Mouse (Mus musculus) hematopoietic stem cell, adult 5-6 weeks (primary cell): ENCODE results near the gene Mtmr11. TPM values are rescaled to one million over a fixed set of nuclear protein-coding genes. Genes with fewer than 3 reads are reported as not detected.
"Not testable (repeated sequence)": the region's sequence is repeated elsewhere in the genome, so short reads cannot be mapped to it uniquely, and the experiment has no call there.

ENCODE experiments used
- ATAC-seq, 2 experiments: fragments of 125-278 bp in 1 of 2; replicated peaks in 1 of 2; 2 replicates each; pipeline ENCODE4 v1.8.0; 2016 to 2017; ENCODE audit warnings: inconsistent platforms in 2 of 2, mild to moderate bottlenecking in 2 of 2, moderate number of reproducible peaks in 2 of 2, low read depth in 1 of 2, moderate TSS enrichment in 1 of 2; ENCODE audit not compliant: low FRiP score in 2 of 2, poor library complexity in 2 of 2, severe bottlenecking in 2 of 2, insufficient read depth in 1 of 2, low TSS enrichment in 1 of 2
- total RNA-seq: library from RNA; stranded (forward); fragments of 172-1452, 232-1000 nt; gene quantifications from 2 replicates; pipeline ENCODE4 v1.2.3, GENCODE M21; 2017

The Mtmr11 gene
- total RNA-seq, 1 experiment from 2014 or later, result not detected

DNA sequence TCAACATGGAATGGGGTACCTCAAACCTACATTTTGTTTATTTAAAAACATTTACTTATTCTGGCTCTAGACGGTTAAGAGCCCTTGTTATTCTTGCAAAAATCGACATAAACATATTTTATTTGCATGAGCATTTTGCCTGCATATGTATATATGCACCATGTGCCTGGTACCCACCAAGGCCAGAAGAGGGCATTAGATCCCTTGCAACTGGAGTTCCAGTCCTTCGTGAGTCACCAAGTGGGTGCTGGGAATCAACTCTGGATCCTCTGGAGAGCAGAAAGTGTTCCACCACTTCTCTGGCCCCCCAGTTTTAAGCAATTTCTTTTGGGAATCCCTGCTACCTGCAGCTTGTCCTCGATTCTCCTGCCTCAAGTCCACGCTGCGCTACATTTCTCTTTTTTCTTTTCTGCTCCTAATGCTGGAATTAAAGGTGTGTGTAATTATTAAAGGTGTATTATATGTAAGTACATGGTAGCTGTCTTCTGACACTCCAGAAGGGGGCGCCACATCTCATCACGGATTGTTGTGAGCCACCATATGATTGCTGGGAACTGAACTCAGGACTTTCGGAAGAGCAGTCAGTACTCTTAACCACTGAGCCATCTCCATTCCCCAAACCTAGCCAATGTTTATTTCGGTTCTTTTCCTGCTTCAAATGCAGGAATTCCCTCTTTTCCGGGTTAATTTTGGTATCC lies 34.0 kb downstream of the Mtmr11 start:
- no peak for ATAC-seq

DNA sequence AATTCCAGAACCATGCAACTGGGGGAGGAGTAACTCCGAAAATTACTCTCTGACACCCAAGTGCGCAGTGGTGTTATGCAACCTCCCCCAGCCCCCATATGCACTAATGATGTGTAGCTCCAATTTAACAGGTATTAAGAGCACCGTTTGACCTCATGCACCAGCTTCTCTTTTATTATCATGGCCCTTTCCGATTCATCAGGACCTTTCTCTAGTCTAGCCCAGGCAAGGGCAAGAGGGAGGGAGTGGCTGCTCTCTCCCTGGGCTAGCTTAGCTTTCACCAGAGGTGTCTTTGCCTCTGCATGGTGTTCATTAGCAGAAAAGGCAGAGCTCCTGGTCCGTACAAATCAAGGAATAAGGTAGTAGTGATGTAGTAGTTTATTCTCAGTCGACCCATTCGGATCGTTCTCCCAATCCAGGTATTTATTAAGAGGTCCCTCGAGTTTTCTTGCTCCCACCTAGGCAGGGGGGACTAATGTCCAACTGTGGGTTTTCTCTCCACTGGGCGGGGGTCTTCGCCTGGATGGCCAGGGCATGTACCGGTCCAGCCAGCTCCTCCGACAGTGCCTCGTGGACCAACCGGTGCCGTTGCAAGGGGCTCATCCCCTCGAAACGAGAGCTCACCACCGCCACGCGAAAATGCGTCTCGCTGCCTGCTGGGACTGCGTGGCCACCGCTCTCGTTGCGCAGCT lies 34.8 kb downstream of the Mtmr11 start:
- ATAC-seq, result no peak

DNA sequence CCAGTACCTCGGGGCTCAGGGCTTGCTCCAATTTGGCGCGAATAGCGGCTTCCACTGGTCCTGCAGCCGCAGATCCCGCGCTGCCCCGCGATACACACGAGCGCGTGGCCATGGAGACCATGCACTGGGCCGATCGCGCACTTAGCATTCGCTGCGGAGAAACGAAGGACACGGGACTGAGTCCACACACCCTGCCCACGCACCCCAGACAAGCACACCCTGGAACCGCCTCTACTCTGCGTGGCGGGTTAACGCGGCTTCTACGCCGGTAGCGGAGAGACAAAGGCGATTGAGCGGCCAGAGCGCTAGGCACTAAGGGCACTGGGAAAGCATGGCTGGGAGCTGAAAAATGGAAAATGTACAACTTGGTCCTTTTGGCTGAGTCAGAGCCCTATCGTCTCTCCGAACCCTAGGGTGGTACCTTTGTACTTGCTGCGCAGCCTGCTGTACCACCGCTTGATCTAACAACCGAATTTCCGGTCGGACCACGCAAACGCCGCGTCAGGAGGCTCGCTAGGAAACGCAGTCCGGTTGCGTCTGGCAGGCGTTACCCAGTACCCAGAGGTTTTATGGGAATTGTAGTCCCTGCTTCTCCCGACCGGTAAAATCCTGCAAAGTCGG lies 35.4 kb downstream of the Mtmr11 start:
- peak; percentile 80 to 86 for ATAC-seq

DNA sequence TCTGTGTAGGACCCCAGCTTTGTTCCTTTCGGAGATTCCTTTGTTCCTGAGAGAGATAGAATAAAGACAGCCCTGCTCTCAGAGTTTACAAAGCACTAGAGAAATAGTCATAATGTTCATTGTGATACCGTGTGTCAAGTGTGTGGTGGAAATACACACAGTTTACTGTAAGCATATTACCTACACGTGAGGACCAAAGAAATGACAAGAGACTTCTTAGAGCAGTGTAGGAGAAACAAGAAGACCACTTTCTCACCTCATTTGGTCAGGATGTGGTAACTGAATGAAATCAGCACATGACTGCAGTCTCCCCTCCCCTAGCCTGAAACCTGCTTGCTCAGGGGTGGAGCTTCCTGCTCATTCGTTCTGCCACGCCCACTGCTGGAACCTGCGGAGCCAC lies 36.4 kb downstream of the Mtmr11 start:
- ATAC-seq, result peak; percentile 50 to 66

DNA sequence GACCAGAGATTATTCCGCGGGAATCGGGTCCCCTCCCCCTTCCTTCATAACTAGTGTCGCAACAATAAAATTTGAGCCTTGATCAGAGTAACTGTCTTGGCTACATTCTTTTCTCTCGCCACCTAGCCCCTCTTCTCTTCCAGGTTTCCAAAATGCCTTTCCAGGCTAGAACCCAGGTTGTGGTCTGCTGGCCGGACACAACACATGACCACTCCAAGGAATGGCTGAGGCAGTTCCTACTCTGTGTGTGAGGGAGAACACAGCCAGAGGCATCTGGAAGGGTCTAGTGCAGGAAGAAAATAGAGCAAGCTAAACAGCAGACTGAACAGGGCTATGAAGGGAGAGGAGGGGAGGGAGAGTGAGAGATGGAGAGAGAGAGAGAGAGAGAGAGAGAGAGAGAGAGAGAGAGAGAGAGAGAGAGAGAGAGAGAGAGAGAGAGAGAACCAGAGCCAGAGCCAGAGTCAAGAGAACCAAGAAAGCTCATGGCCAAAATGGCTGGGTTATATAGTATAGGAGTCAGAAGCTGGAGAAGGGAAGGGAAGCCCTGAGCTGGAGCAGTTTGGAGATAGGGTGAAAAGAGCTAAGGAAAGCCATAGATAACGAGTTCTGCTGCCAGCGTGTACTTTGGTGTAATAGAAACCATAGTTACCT lies 36.9 kb downstream of the Mtmr11 start:
- ATAC-seq, result not testable (repeated sequence)

DNA sequence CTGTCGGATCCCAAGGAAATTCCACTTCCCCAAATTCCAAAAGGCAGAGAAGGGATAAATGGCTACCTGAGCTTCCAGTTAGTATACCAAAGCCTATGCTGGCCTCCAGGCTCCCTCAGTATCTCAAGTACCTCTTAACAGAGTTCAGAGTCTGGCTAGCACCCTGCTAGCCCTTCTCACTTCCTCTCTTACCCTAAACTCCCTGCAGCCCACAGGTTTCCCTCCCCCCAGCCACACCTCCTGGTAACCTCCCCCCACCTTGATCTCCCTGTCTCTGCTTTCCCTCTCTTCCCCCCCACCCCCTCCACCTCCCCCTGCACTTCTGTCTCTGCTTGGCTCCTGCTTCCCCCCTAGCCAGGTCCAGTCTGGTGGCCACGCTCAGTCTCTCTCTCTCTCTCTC lies 37.9 kb downstream of the Mtmr11 start:
- ATAC-seq, result no peak

DNA sequence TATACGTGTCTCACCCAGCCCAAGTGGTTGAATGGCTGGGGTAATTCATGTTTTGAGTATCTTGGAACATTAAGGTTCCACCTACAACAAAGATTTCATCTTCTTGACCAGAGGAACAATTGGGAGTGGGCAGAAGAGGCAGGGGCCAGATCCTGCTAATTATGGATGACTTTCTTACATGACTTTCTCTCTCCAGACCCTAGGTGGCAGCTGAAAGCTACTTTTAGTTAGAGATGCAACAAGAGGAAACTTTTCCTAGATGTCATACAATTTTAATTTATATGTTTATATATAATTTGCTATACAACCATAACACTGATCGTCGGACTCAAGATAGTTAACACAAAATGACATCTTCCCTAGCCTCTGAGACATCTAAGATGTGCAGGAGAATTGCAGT lies 46.0 kb downstream of the Mtmr11 start:
- no peak for ATAC-seq

DNA sequence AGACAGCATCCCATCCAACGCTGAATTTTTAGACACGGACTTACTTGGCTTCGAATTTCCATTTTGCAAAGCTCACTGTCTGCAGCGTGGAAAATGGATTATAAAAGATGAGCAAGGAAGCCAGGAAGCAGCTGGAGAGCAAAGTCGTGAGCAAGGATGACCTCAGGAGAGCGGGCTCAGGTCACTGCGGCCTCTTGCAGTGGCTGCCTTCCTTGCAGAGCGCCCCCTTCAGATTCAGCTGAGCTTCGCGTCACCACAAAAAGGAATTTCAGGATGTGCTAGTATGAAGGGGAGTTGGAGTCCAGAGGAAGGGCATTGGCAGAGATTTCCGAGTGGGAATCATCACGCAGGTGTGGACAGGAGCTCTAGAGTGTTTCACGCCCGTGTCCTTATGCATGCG lies 47.4 kb downstream of the Mtmr11 start:
- no peak for ATAC-seq

DNA sequence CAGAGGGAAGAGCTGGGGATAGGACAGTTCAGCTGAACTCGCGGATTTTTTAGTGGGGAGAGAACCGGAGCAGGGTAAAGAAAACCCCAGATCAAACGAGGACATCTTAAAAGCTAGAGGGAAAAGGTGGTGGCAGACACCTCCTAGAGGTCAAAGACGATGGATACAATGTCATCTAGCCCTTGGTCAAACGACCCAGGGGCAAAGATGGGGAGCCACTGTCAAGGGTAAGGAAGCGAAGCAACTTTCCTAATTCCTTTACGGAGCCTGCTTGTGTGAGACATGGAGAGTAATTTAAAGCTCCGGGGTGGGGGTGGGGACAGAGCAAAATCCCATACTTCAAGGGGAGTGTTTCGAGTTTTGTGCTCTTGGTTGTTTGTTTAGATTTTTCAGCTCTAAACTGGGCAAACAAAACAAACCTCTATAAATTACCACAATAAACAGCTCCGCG lies 57.4 kb downstream of the Mtmr11 start:
- ATAC-seq, result peak; percentile 2 to 19; a peak in 1 of 4 replicates

DNA sequence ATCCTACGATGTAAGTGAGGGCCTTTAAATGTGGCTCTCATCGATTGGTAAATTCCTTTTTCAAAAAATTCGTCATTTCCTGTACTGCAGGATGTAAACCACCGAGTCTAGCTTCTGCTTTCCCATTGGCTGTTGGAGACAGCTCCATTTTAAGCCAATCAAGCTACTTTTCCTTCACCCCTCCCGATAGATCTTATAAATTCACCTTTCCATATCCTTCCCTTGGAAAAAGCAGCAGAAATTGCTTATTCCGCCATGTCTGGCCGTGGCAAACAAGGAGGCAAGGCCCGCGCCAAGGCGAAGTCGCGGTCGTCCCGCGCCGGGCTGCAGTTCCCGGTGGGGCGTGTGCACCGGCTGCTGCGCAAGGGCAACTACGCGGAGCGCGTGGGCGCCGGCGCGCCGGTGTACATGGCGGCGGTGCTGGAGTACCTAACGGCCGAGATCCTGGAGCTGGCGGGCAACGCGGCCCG lies 57.9 kb downstream of the Mtmr11 start, which contains the start of the genes Bola1 and Hist2h2ab:
Gene Bola1 (minus strand): TSS at position 49 of the 470 bp plus-strand sequence.
Gene Hist2h2ab (plus strand): TSS at position 205 of the 470 bp plus-strand sequence.
- peak; percentile 57 to 68 for ATAC-seq

DNA sequence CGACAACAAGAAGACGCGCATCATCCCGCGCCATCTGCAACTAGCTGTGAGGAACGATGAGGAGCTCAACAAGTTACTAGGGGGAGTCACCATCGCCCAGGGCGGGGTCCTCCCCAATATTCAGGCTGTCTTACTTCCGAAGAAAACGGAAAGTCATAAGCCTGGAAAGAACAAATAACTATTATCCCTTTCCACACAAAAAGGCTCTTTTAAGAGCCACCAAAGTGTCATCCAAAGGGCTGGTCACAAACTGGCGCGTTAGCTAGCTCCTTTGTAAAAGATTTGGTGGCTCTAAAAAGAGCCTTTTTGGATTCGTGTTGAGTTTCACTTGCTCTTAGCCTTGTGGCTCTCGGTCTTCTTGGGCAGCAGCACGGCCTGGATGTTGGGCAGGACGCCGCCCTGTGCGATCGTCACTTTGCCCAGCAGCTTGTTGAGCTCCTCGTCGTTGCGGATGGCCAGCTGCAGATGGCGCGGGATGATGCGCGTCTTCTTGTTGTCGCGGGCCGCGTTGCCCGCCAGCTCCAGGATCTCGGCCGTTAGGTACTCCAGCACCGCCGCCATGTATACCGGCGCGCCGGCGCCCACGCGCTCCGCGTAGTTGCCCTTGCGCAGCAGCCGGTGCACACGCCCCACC lies 58.4 kb downstream of the Mtmr11 start:
- not testable (repeated sequence) for ATAC-seq

DNA sequence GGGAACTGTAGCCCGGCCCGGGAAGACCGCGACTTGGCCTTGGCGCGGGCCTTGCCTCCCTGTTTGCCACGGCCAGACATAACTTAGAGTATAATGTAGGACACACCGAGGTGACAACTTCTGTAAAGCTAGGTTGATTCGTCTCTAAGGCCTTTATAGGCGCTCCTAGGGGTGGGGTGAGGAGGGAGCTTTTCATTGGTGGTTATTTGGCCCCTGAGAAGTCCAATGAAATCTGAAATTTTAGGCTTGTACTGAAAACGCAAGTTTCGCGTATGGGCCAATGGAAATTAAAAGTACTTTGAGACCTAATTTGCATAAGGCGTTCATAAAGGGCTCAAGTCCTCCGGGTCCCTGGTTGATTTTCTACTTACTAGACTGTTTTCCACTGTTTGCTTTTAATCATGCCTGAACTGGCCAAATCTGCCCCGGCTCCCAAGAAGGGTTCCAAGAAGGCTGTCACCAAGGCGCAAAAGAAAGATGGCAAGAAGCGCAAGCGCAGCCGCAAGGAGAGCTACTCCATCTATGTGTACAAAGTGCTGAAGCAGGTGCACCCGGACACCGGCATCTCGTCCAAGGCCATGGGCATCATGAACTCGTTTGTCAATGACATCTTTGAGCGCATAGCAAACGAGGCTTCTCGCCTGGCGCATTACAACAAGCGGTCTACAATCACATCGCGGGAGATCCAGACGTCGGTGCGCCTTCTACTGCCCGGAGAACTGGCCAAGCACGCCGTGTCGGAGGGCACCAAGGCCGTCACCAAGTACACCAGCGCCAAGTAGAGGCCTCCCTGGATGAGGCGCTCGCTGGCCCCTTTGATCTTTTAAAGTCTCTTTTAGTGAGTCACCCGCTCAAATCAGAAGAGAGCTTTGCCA lies 59.2 kb downstream of the Mtmr11 start, which contains the start of the genes Hist2h2ac and Hist2h2be:
Gene Hist2h2ac (minus strand): TSS at position 116 of the 875 bp plus-strand sequence.
Gene Hist2h2be (plus strand): TSS at position 355 of the 875 bp plus-strand sequence.
- ATAC-seq, result peak; percentile 78 to 88

Other genes with a start within 250 kb of the Mtmr11 start
- gene Anp32e, start 232.8 kb upstream of the Mtmr11 start, total RNA-seq, result 228 and 484 TPM in 2 replicates
- 37.5 and 41.6 TPM in 2 replicates for gene Plekho1, start 166.0 kb upstream of the Mtmr11 start, total RNA-seq
- 14.0 and 29.1 TPM in 2 replicates for gene Vps45, start 103.5 kb upstream of the Mtmr11 start, total RNA-seq
- 24.3 and 34.7 TPM in 2 replicates for gene Otud7b, start 57.5 kb upstream of the Mtmr11 start, total RNA-seq
- 15.9 and 24.9 TPM in 2 replicates for gene Sf3b4, start 10.3 kb downstream of the Mtmr11 start, total RNA-seq
- 1.2 and 3.3 TPM in 2 replicates for gene Sv2a, start 19.1 kb downstream of the Mtmr11 start, total RNA-seq
- 34.6 and 41.7 TPM in 2 replicates for gene Bola1, start 57.7 kb downstream of the Mtmr11 start, total RNA-seq
- gene Hist2h2ab, start 57.9 kb downstream of the Mtmr11 start, total RNA-seq, result 114 and 199 TPM in 2 replicates
- gene Hist2h2ac, start 58.9 kb downstream of the Mtmr11 start, total RNA-seq, result 1,288 and 1,422 TPM in 2 replicates
- 11.9 and 14.6 TPM in 2 replicates for gene Hist2h2be, start 59.1 kb downstream of the Mtmr11 start, total RNA-seq
- 51.2 and 125 TPM in 2 replicates for gene Hist2h3c2, start 77.1 kb downstream of the Mtmr11 start, total RNA-seq
- gene Hist2h2aa2, start 78.3 kb downstream of the Mtmr11 start, total RNA-seq, result 336 and 1,520 TPM in 2 replicates
- 3,498 and 3,576 TPM in 2 replicates for gene Hist2h2aa1, start 83.5 kb downstream of the Mtmr11 start, total RNA-seq
- gene Hist2h3c1, start 84.7 kb downstream of the Mtmr11 start, total RNA-seq, result 3.7 TPM in 1 of 2 replicates, not detected in the other
- 44.6 and 53.3 TPM in 2 replicates for gene Hist2h4, start 101.3 kb downstream of the Mtmr11 start, total RNA-seq
- 222 and 285 TPM in 2 replicates for gene Hist2h3b, start 106.7 kb downstream of the Mtmr11 start, total RNA-seq
- gene Hist2h2bb, start 107.7 kb downstream of the Mtmr11 start, total RNA-seq, result 3,457 and 7,416 TPM in 2 replicates
- 1.7 and 4.9 TPM in 2 replicates for gene Fcgr1, start 132.0 kb downstream of the Mtmr11 start, total RNA-seq